Mouse (Mus musculus): ENCODE data around the gene Sgip1.

DNA sequence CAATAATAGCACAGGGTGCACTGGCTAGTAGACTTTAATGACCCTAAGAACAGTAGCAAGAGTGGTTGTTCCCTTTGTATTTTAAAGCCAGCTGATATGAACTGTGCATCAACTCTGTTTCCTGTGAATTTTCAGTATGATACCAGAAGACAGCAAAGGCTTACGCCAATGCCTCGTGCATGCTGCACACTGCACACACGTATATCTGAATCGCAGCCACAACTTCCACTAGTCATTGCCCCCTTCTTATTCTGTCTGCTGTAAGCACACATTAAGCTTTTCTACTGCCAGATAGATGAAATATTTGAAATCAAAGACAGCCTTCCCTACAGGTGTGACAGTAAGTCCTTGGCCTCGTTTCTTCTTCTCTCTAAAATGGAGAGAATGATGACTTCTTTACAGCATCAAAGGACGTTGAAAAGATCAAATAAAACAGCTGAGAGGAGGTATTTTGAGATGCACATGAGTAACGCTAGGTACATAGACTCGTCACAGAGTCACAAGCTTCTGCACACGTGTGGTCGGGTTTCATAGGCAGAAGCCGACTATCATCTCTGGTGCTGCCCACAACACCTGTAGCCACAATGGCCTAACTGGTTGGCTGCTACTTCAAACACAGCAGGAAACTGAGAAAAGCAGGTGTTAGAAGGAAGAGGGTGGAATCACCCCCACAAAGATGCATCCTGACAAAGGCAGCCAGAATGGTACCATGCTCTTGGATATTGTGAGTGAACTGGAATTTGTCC lies 249.7 kb downstream of the Sgip1 start:
- TF ChIP-seq GATA1 (IDR thresholded peaks at IDR 0.05; ENCODE audit: borderline replicate concordance, low read length) = no peak
- no peak for TF ChIP-seq CTCF (IDR thresholded peaks at IDR 0.05; ENCODE audit: low read depth, low read length)
- TF ChIP-seq POLR2AphosphoS5 (IDR thresholded peaks at IDR 0.05; ENCODE audit: insufficient replicate concordance, low read depth, low read length) = no peak
- no peak for TF ChIP-seq TAL1 (conservative IDR thresholded peaks at IDR 0.05; ENCODE audit: low read depth, low read length)
- TF ChIP-seq GATA2 (IDR thresholded peaks at IDR 0.05; ENCODE audit: borderline replicate concordance, low read depth, low read length) = no peak
